Mouse (Mus musculus): Measurements from ENCODE around the gene H1foo.
A peak's percentile ranks its signal among the peaks of the same experiment; 100 is the strongest.

H1foo gene

GRCm38 (mm10) chr6:115944638-115945037, at the start of gene H1foo:
TSS of gene H1foo (plus strand) at chr6:115944938.
- no peak for DNase-seq

DNA sequence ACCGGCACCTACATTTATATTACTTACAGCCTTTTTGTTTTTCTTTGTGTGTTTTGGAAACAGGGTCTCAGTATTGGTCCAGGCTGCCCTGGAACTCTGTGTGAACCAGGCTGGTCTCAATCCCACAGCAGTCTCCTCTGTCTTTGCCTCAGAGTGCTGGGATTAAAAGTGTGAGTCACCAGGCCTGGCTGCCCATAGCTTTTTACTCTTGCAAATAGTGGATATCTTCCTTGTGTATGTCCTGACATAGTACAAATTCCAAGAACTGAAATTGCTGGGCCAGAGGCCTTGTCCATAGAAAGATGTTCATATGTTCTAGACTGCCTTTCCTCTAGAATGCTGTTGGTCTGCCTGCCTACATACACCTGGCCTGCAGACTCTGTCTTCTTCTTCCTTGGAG, 48.4 kb upstream of the H1foo start:
- no peak for DNase-seq

DNA sequence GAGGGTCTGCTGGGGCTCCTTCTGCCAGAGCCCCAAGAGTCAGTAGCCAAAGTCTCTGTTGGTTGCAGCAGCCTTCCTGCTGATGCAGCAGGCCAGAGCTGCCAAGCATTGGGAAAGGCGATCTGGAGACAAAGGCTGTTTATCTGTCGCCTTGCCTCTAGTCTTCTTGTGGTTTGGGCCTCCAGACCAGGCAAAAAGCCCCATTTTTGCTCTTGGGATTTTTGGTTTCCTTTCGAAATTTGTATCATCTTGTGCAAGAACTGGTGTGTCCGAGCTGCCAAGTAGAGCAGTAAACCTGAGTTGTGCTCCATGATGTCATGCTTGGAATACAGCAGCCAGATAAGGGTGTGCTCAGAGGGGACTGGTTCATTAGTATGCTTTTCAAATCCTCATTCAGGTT, 47.6 kb upstream of the H1foo start:
- DNase-seq, result peak in 1 of 2 experiments; percentile 43

GRCm38 (mm10) chr6:115897926-115898520, 46.7 kb upstream of the H1foo start:
- DNase-seq, result no peak

- peak; percentile 85 to 91 for DNase-seq
Observed at GRCm38 (mm10) chr6:115901062-115901461, 43.7 kb upstream of the H1foo start.

DNA sequence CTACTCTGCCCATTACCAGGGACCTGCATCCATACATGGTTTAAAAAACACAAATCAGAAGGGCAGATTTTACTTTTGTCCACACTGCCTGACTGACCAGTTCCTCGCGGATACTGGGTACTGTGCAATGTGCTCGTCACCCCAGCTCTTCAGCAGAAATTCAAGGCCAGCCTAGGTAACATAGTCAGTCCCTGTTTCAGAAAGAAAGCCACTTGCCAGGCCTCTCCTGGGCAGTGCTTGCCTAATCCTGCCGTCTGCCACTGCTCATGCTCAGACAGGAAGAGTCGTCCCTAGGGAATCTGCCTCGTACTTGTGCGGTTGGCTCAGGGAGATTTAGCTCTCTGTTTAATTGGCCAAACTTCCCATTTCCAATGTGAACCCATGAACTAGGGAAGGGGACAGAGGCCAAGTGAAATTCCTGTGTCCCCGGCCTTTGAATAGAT, 43.2 kb upstream of the H1foo start:
- peak; percentile 43 to 45 for DNase-seq

DNA sequence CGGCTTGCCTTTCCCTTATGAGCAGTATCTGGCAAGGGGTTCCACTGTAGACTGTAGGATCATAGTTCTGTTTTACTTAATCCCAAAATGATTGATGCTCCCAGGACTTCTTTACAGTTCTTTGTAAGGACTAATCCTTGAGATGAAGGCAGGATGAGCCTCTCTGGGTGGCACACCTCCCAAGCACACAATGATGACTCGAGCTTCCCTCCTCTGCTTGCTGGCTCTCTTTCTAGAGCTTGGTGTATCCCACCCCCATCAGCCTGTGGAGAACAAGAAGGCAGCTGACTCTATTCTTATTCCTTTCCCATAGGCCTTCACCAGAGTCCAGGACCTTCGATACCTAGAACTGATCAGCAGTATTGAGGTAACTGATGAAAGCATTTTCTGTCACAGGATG, 42.2 kb upstream of the H1foo start:
- no peak for DNase-seq

DNA sequence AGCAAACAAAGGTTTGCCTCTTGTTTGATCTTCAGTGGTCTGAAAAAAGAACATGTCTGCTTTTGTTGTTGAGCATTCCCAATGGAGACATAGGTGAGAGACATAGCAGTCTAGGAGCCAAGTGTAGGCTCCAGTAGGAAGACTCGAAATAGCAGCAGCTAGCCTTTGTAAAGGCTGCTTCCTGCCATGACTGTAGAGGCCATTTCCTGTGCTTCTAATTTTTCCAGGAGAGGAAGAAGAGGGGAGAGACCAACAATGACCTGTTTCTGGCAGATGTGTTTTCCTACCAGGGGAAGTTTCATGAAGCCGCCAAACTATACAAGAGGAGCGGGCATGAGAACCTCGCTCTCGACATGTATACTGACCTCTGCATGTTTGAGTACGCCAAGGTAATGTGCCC, 39.2 kb upstream of the H1foo start:
- no peak for DNase-seq

- no peak for DNase-seq
Observed at GRCm38 (mm10) chr6:115906455-115906854, 38.3 kb upstream of the H1foo start.

GRCm38 (mm10) chr6:115906871-115907270, 37.9 kb upstream of the H1foo start:
- no peak for DNase-seq

DNA sequence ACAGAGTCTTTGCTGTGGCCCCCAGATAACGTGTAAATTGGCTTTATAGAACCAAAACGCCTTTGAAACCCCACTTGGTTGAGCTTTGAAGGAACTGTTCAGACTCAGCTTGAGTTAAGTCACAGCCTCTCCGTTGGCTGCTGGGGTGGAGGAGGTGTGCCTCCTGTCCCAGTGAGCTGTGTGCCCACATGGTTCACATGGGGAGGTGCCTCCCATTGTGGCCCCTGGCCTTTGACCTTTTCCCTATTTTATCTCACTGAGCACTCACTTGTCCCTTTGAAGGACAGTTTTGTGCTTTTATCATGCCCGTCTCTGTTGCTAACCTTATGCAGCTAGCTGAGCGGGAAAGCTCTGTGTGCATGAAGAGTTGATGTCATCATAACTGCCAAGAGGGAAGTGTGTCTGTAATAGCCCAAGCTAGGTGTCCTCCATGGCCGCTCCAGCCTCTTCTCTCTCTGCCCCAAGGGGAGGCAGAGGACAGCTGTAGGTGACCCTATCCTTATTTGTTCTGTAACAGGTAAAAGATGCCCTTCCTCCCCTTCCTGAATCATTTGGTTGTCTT, 36.2 kb upstream of the H1foo start:
- DNase-seq, result no peak

- DNase-seq, result no peak
Observed at GRCm38 (mm10) chr6:115909052-115909451, 35.7 kb upstream of the H1foo start.

- peak; percentile 49 to 58 for DNase-seq
Observed at GRCm38 (mm10) chr6:115909940-115910339, 34.8 kb upstream of the H1foo start.

- no peak for DNase-seq
Observed at GRCm38 (mm10) chr6:115911763-115912162, 33.0 kb upstream of the H1foo start.

- no peak for DNase-seq
Observed at GRCm38 (mm10) chr6:115913482-115913881, 31.3 kb upstream of the H1foo start.

- peak; percentile 69 to 75 for DNase-seq
Observed at GRCm38 (mm10) chr6:115914511-115915202, 30.1 kb upstream of the H1foo start.

- DNase-seq, result peak; percentile 72 to 80
Observed at GRCm38 (mm10) chr6:115915601-115916445, 28.9 kb upstream of the H1foo start.

- DNase-seq, result peak; percentile 64 to 72
Observed at GRCm38 (mm10) chr6:115916611-115917010, 28.1 kb upstream of the H1foo start.

DNA sequence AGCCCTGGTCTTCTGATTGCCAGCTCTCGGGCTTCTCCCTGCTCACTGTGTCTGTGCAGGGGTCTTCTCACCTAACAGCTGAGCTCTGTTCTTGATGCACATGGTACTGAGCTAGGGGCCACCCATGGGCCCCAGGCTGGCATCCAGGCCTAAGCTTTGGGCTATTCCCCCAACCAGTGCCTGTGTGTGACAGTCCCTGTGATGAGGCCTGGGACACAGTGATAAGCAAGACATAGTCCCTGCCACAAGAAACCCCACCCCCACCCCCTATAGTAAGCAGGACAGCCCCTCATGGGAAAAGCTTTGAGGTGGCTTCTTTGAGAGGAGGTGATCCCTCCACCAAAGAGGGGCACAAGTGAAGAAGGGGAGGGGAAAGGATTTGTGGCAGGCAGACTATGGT, 26.1 kb upstream of the H1foo start:
- no peak for DNase-seq

DNA sequence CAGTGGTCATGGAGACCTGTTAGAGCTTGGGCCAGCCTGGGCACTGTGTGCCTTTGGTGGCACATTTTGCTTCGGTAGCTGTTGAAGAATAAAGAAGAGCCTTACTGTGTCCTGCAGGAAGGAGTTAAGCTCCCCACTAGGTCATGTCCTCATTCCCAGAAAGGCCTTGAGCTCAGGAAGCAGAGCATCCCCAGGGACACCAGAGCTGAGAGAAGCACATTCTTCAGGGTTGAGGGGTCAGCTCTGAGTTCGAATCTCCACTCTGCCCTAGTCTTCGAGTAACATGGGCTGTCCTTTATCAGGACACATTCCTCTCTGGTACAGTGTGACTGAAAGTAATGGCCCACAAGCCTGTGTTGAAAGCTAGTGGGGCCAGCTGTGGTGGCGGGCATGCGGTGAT, 24.9 kb upstream of the H1foo start:
- DNase-seq, result no peak

GRCm38 (mm10) chr6:115924829-115925228, 19.9 kb upstream of the H1foo start:
- DNase-seq, result no peak

GRCm38 (mm10) chr6:115926416-115926815, 18.3 kb upstream of the H1foo start:
- DNase-seq, result no peak

All from cerebellum, postnatal 25 days (tissue).